Mouse (Mus musculus): Measurements from ENCODE around the gene Mrpl57. TPM values are rescaled to one million over a fixed set of nuclear protein-coding genes. Genes with fewer than 3 reads are reported as not detected.

Mrpl57 gene
- polyA plus RNA-seq, 1 experiment: 132 TPM

- H3K27ac ChIP-seq (ENCODE audit: control insufficient read depth, insufficient read depth, low read depth, low read length): peak within 1 kb of the TSS; percentile 93
- TF ChIP-seq CTCF (IDR thresholded peaks at IDR 0.05; ENCODE audit: control insufficient read depth, insufficient read depth, insufficient replicate concordance, low read depth, low read length) (peak; percentile 9; the same call in 1 of the 2 replicates), POLR2A (IDR thresholded peaks at IDR 0.05; ENCODE audit: control insufficient read depth, low read depth, low read length) (peak; percentile 67)
Observed at GRCm38 (mm10) chr14:57797991-57798931, 27.8 kb upstream of the Mrpl57 start, which contains the start of gene Sap18. Sap18 (plus strand) TSS chr14:57798180.

GRCm38 (mm10) chr14:57803731-57804130 lies 22.3 kb upstream of the Mrpl57 start:
- Histone ChIP-seq H3K27ac (ENCODE audit: control insufficient read depth, insufficient read depth, low read depth, low read length) (no peak overlapping the region), H3K4me3 (ENCODE audit: control insufficient read depth, low read depth, low read length) (no peak overlapping the region), H3K4me1 (ENCODE audit: control insufficient read depth, insufficient read depth, low read length) (peaks cover 2% of the 10 kb centered on the region), H3K36me3 (ENCODE audit: control insufficient read depth, insufficient read depth, low read length) (peaks cover 1% of the 10 kb centered on the region; the same call in 1 of the 2 replicates), H3K27me3 (ENCODE audit: control insufficient read depth, insufficient read depth, low read length) (no peaks in the 10 kb centered on the region)
- TF ChIP-seq CTCF (IDR thresholded peaks at IDR 0.05; ENCODE audit: control insufficient read depth, insufficient read depth, insufficient replicate concordance, low read depth, low read length): no peak
- TF ChIP-seq POLR2A (IDR thresholded peaks at IDR 0.05; ENCODE audit: control insufficient read depth, low read depth, low read length): no peak

More at GRCm38 (mm10) chr14:57797991-57798931, 27.8 kb upstream of the Mrpl57 start, which contains the start of gene Sap18:
- Histone ChIP-seq H3K4me1 (ENCODE audit: control insufficient read depth, insufficient read depth, low read length) (peaks cover 5% of the 10 kb centered on the region), H3K4me3 (ENCODE audit: control insufficient read depth, low read depth, low read length) (peak within 1 kb of the TSS; percentile 99), H3K27me3 (ENCODE audit: control insufficient read depth, insufficient read depth, low read length) (no peaks in the 10 kb centered on the region), H3K36me3 (ENCODE audit: control insufficient read depth, insufficient read depth, low read length) (peaks cover 1% of the 10 kb centered on the region; the same call in 1 of the 2 replicates)

GRCm38 (mm10) chr14:57808558-57808957 lies 17.5 kb upstream of the Mrpl57 start:
- Histone ChIP-seq H3K4me3 (ENCODE audit: control insufficient read depth, low read depth, low read length) (no peak overlapping the region), H3K4me1 (ENCODE audit: control insufficient read depth, insufficient read depth, low read length) (no peaks in the 10 kb centered on the region), H3K36me3 (ENCODE audit: control insufficient read depth, insufficient read depth, low read length) (no peaks in the 10 kb centered on the region; the same call in 1 of the 2 replicates), H3K27ac (ENCODE audit: control insufficient read depth, insufficient read depth, low read depth, low read length) (no peak overlapping the region), H3K27me3 (ENCODE audit: control insufficient read depth, insufficient read depth, low read length) (no peaks in the 10 kb centered on the region)
- no peak for TF ChIP-seq CTCF (IDR thresholded peaks at IDR 0.05; ENCODE audit: control insufficient read depth, insufficient read depth, insufficient replicate concordance, low read depth, low read length)
- TF ChIP-seq POLR2A (IDR thresholded peaks at IDR 0.05; ENCODE audit: control insufficient read depth, low read depth, low read length): no peak

- TF ChIP-seq POLR2A (IDR thresholded peaks at IDR 0.05; ENCODE audit: control insufficient read depth, low read depth, low read length): no peak
- TF ChIP-seq CTCF (IDR thresholded peaks at IDR 0.05; ENCODE audit: control insufficient read depth, insufficient read depth, insufficient replicate concordance, low read depth, low read length): no peak
- Histone ChIP-seq H3K4me3 (ENCODE audit: control insufficient read depth, low read depth, low read length) (no peak overlapping the region), H3K27ac (ENCODE audit: control insufficient read depth, insufficient read depth, low read depth, low read length) (no peak overlapping the region), H3K4me1 (ENCODE audit: control insufficient read depth, insufficient read depth, low read length) (no peaks in the 10 kb centered on the region), H3K27me3 (ENCODE audit: control insufficient read depth, insufficient read depth, low read length) (no peaks in the 10 kb centered on the region), H3K36me3 (ENCODE audit: control insufficient read depth, insufficient read depth, low read length) (no peaks in the 10 kb centered on the region; the same call in 1 of the 2 replicates)
Observed at GRCm38 (mm10) chr14:57810886-57811285, 15.1 kb upstream of the Mrpl57 start.

GRCm38 (mm10) chr14:57811844-57812243 lies 14.2 kb upstream of the Mrpl57 start:
- H3K4me3 ChIP-seq (ENCODE audit: control insufficient read depth, low read depth, low read length): no peak overlapping the region
- H3K27me3 ChIP-seq (ENCODE audit: control insufficient read depth, insufficient read depth, low read length): no peaks in the 10 kb centered on the region
- H3K36me3 ChIP-seq (ENCODE audit: control insufficient read depth, insufficient read depth, low read length): no peaks in the 10 kb centered on the region; the same call in 1 of the 2 replicates
- no peaks in the 10 kb centered on the region for H3K4me1 ChIP-seq (ENCODE audit: control insufficient read depth, insufficient read depth, low read length)
- TF ChIP-seq POLR2A (IDR thresholded peaks at IDR 0.05; ENCODE audit: control insufficient read depth, low read depth, low read length): no peak
- no peak for TF ChIP-seq CTCF (IDR thresholded peaks at IDR 0.05; ENCODE audit: control insufficient read depth, insufficient read depth, insufficient replicate concordance, low read depth, low read length)
- no peak overlapping the region for H3K27ac ChIP-seq (ENCODE audit: control insufficient read depth, insufficient read depth, low read depth, low read length)

- Histone ChIP-seq H3K27ac (ENCODE audit: control insufficient read depth, insufficient read depth, low read depth, low read length) (no peak overlapping the region), H3K4me3 (ENCODE audit: control insufficient read depth, low read depth, low read length) (no peak overlapping the region), H3K4me1 (ENCODE audit: control insufficient read depth, insufficient read depth, low read length) (no peaks in the 10 kb centered on the region), H3K36me3 (ENCODE audit: control insufficient read depth, insufficient read depth, low read length) (no peaks in the 10 kb centered on the region; the same call in 1 of the 2 replicates), H3K27me3 (ENCODE audit: control insufficient read depth, insufficient read depth, low read length) (no peaks in the 10 kb centered on the region)
- TF ChIP-seq CTCF (IDR thresholded peaks at IDR 0.05; ENCODE audit: control insufficient read depth, insufficient read depth, insufficient replicate concordance, low read depth, low read length): no peak
- no peak for TF ChIP-seq POLR2A (IDR thresholded peaks at IDR 0.05; ENCODE audit: control insufficient read depth, low read depth, low read length)
Observed at GRCm38 (mm10) chr14:57820839-57821238, 5.2 kb upstream of the Mrpl57 start.

GRCm38 (mm10) chr14:57827284-57827683 lies 1.2 kb downstream of the Mrpl57 start:
- Histone ChIP-seq H3K36me3 (ENCODE audit: control insufficient read depth, insufficient read depth, low read length) (no peaks in the 10 kb centered on the region; the same call in 1 of the 2 replicates), H3K27ac (ENCODE audit: control insufficient read depth, insufficient read depth, low read depth, low read length) (no peak overlapping the region), H3K27me3 (ENCODE audit: control insufficient read depth, insufficient read depth, low read length) (no peaks in the 10 kb centered on the region), H3K4me1 (ENCODE audit: control insufficient read depth, insufficient read depth, low read length) (no peaks in the 10 kb centered on the region), H3K4me3 (ENCODE audit: control insufficient read depth, low read depth, low read length) (peak overlapping the region; percentile 94)
- TF ChIP-seq CTCF (IDR thresholded peaks at IDR 0.05; ENCODE audit: control insufficient read depth, insufficient read depth, insufficient replicate concordance, low read depth, low read length): no peak
- TF ChIP-seq POLR2A (IDR thresholded peaks at IDR 0.05; ENCODE audit: control insufficient read depth, low read depth, low read length): no peak

Measured in testis, adult 2 months (tissue).